Mouse (Mus musculus) C2C12 (cell line): Measurements from ENCODE around the gene Cox5b.

ENCODE experiments used
- CEBPB ChIP-seq: IDR thresholded peaks from one replicate; pipeline ENCODE4 v1.6.1; 2011; ENCODE audit warnings: low read depth, mild to moderate bottlenecking, control low read depth, moderate library complexity
- CTCF ChIP-seq: IDR thresholded peaks from one replicate; pipeline ENCODE4 v1.5.1; 2011; ENCODE audit not compliant: control insufficient read depth, insufficient read depth, insufficient read length
- MAX ChIP-seq: IDR thresholded peaks from one replicate; pipeline ENCODE4 v1.6.1; 2011; ENCODE audit warnings: mild to moderate bottlenecking, control low read depth
- MYOD1 ChIP-seq: IDR thresholded peaks from one replicate; pipeline ENCODE4 v1.6.1; 2011; ENCODE audit warnings: low read depth; ENCODE audit not compliant: control insufficient read depth, insufficient read length
- MYOG ChIP-seq: IDR thresholded peaks from one replicate; pipeline ENCODE4 v1.6.1; 2011; ENCODE audit not compliant: control insufficient read depth, insufficient read length; ENCODE audit errors: extremely low read depth
- USF1 ChIP-seq: IDR thresholded peaks from one replicate; pipeline ENCODE4 v1.6.1; 2011; ENCODE audit warnings: low read depth, mild to moderate bottlenecking, control low read depth, moderate library complexity

GRCm38 (mm10) chr1:36656233-36656632 is 35.0 kb upstream of the Cox5b start:
- no peak for TF ChIP-seq CTCF
- TF ChIP-seq MAX = no peak
- no peak for TF ChIP-seq MYOG
- no peak for TF ChIP-seq CEBPB
- no peak for TF ChIP-seq MYOD1
- TF ChIP-seq USF1 = no peak
